Mouse (Mus musculus) midbrain, postnatal 0 days (tissue): ENCODE measurements around the gene Trim38. TPM values are rescaled to one million over a fixed set of nuclear protein-coding genes. Genes with fewer than 3 reads are reported as not detected.

Experiments
- ATAC-seq: fragments of 200-750 bp; cut with Nextera tagmentation; 2 replicates; pipeline ENCODE4 v1.8.0; 2017; ENCODE audit warnings: moderate number of reproducible peaks, mild to moderate bottlenecking, moderate TSS enrichment, moderate library complexity; ENCODE audit not compliant: low FRiP score
- DNase-seq: peaks from one replicate; pipeline ENCODE4 v3.0.0-alpha.2; 2015; ENCODE audit warnings: low spot score
- H3K27ac ChIP-seq: fragments of 300-500 bp; sonication (generic); 2 replicates; pipeline ENCODE4 v1.5.1; 2014; ENCODE audit warnings: low read depth, mild to moderate bottlenecking, low read length, mixed read lengths
- H3K27me3 ChIP-seq: fragments of 300-500 bp; sonication (generic); 2 replicates; pipeline ENCODE4 v1.6.1; 2014; ENCODE audit warnings: low read length, control low read depth, mixed read lengths; ENCODE audit not compliant: insufficient read depth
- H3K36me3 ChIP-seq: fragments of 300-500 bp; sonication (generic); 2 replicates; pipeline ENCODE4 v1.6.1; 2014; ENCODE audit warnings: low read length, control low read depth, mixed read lengths; ENCODE audit not compliant: insufficient read depth
- H3K4me1 ChIP-seq: fragments of 300-500 bp; sonication (generic); 2 replicates; pipeline ENCODE4 v1.6.1; 2014; ENCODE audit warnings: mild to moderate bottlenecking, control low read depth, antibody characterized with exemption, low read length, mixed read lengths; ENCODE audit not compliant: insufficient read depth
- H3K4me2 ChIP-seq: fragments of 300-500 bp; sonication (generic); 2 replicates; pipeline ENCODE4 v1.6.1; 2014; ENCODE audit warnings: low read depth, mild to moderate bottlenecking, low read length, mixed read lengths; ENCODE audit not compliant: poor library complexity, severe bottlenecking
- H3K4me3 ChIP-seq: fragments of 300-500 bp; sonication (generic); 2 replicates; pipeline ENCODE4 v1.5.1; 2014; ENCODE audit warnings: low read depth, mild to moderate bottlenecking, low read length, moderate library complexity
- H3K9ac ChIP-seq: fragments of 300-500 bp; sonication (generic); replicated peaks from 2 replicates; pipeline ENCODE4 v1.6.1; 2014; ENCODE audit warnings: mild to moderate bottlenecking, low read length, moderate library complexity, mixed read lengths; ENCODE audit not compliant: poor library complexity, severe bottlenecking
- H3K9me3 ChIP-seq: fragments of 300-500 bp; sonication (generic); 2 replicates; pipeline ENCODE4 v1.6.1; 2016; ENCODE audit warnings: low read length, control low read depth
- CTCF ChIP-seq: IDR thresholded peaks from 2 replicates; pipeline ENCODE4 v1.5.1; 2016; ENCODE audit warnings: antibody characterized with exemption, mild to moderate bottlenecking
- WGBS: fragments of 180-500 bp; shearing (Covaris S2); extraction: QIAGEN DNeasy Blood & Tissue Kit; methylation state at CpG from one replicate; pipeline ENCODE4 v1.1.7; 2014; 5-methylcytosine and 5-hydroxymethylcytosine counted together
- polyA plus RNA-seq: library from polyadenylated mRNA; unstranded; fragments of >200 nt; fragmentation: Nextera tagmentation; extraction: Ambion mirVana; gene quantifications from 2 replicates; pipeline ENCODE4 v1.2.1, GENCODE M21; 2015
- total RNA-seq: library from RNA; depleted of rRNA; stranded (reverse); fragments of >200 nt; gene quantifications from 2 replicates; pipeline ENCODE4 v1.2.3, GENCODE M21; 2014

The Trim38 gene
- total and polyA plus RNA-seq, 2 experiments from 2014 or later = 0.10 TPM; not detected in 1

- Histone ChIP-seq H3K9me3 (no peaks in the 10 kb centered on the region), H3K9ac (peak within 1 kb of the TSS; percentile 65), H3K27ac (peak within 1 kb of the TSS; percentile 67), H3K36me3 (no peaks in the 10 kb centered on the region), H3K27me3 (no peaks in the 10 kb centered on the region), H3K4me2 (peak within 1 kb of the TSS; percentile 82), H3K4me3 (peak within 1 kb of the TSS; percentile 58), H3K4me1 (0 out of 2 replicates have a peak, but pooled peaks cover 4% of the 10 kb centered on the region)
- no peak for TF ChIP-seq CTCF
- DNase-seq (peak; percentile 96), ATAC-seq (peak; percentile 58)
- 2% methylated on average over 34 of the region's 34 CpGs for WGBS
Observed at GRCm38 (mm10) chr13:23763586-23764323, 6.0 kb upstream of the Trim38 start, which contains the start of gene Hist1h1a. Gene Hist1h1a (plus strand): TSS chr13:23763666.

- Histone ChIP-seq H3K4me2 (peak overlapping the region; percentile 82), H3K4me3 (peak overlapping the region; percentile 58), H3K36me3 (no peaks in the 10 kb centered on the region), H3K27me3 (no peaks in the 10 kb centered on the region), H3K9ac (peak overlapping the region; percentile 65; the same call in 1 of the 2 replicates), H3K4me1 (0 out of 2 replicates have a peak, but pooled peaks cover 4% of the 10 kb centered on the region), H3K27ac (peak overlapping the region; percentile 67; the same call in 1 of the 2 replicates), H3K9me3 (no peaks in the 10 kb centered on the region)
- DNase-seq (no peak), ATAC-seq (no peak)
- no peak for TF ChIP-seq CTCF
- WGBS = 36% methylated on average over 12 of the region's 12 CpGs
Observed at GRCm38 (mm10) chr13:23764324-23765171, 5.2 kb upstream of the Trim38 start.

- Histone ChIP-seq H3K27ac (no peak overlapping the region), H3K36me3 (no peaks in the 10 kb centered on the region), H3K4me1 (0 out of 2 replicates have a peak, but pooled peaks cover 4% of the 10 kb centered on the region), H3K9me3 (no peaks in the 10 kb centered on the region), H3K4me2 (no peak overlapping the region), H3K9ac (no peak overlapping the region), H3K27me3 (no peaks in the 10 kb centered on the region), H3K4me3 (no peak overlapping the region)
- no peak for DNase-seq
- WGBS = 54% methylated on average over 1 of the region's 1 CpGs
- ATAC-seq = no peak
- TF ChIP-seq CTCF = no peak
Observed at GRCm38 (mm10) chr13:23765172-23765513, 4.6 kb upstream of the Trim38 start.

- no peaks in the 10 kb centered on the region for H3K9me3 ChIP-seq
- no peak for DNase-seq
- no peak overlapping the region for H3K9ac ChIP-seq
- H3K36me3 ChIP-seq = no peaks in the 10 kb centered on the region
- H3K4me3 ChIP-seq = no peak overlapping the region
- TF ChIP-seq CTCF = no peak
- no peaks in the 10 kb centered on the region for H3K27me3 ChIP-seq
- no peak overlapping the region for H3K27ac ChIP-seq
- H3K4me2 ChIP-seq = no peak overlapping the region
- 0 out of 2 replicates have a peak, but pooled peaks cover 4% of the 10 kb centered on the region for H3K4me1 ChIP-seq
- no peak for ATAC-seq
Observed at GRCm38 (mm10) chr13:23766772-23767171, 2.9 kb upstream of the Trim38 start.

- DNase-seq (no peak), ATAC-seq (no peak)
- Histone ChIP-seq H3K27ac (no peak overlapping the region), H3K4me1 (0 out of 2 replicates have a peak, but pooled peaks cover 8% of the 10 kb centered on the region), H3K27me3 (no peaks in the 10 kb centered on the region), H3K4me2 (no peak overlapping the region), H3K9ac (no peak overlapping the region), H3K9me3 (no peaks in the 10 kb centered on the region), H3K4me3 (no peak overlapping the region), H3K36me3 (no peaks in the 10 kb centered on the region)
- TF ChIP-seq CTCF = no peak
- 29% methylated on average over 5 of the region's 5 CpGs for WGBS
Observed at GRCm38 (mm10) chr13:23768834-23769397, 797 bp upstream of the Trim38 start.
